Mouse (Mus musculus) thymus, adult 2 months (tissue): ENCODE data around the gene Dnajc7.

Source experiments
- CTCF ChIP-seq: fragments of 200-500 bp; IDR thresholded peaks from 2 replicates; pipeline ENCODE4 v1.5.1; 2012; ENCODE audit warnings: mild to moderate bottlenecking, control low read depth, low read length, moderate library complexity, borderline replicate concordance; ENCODE audit not compliant: control insufficient read depth, poor library complexity, insufficient read depth; ENCODE audit errors: extremely low read depth
- POLR2A ChIP-seq: fragments of 200-500 bp; IDR thresholded peaks from 2 replicates; pipeline ENCODE4 v1.6.1; 2012; ENCODE audit warnings: mild to moderate bottlenecking, low read length, control low read depth, moderate library complexity; ENCODE audit not compliant: control insufficient read depth, poor library complexity, insufficient read depth; ENCODE audit errors: extremely low read depth

DNA sequence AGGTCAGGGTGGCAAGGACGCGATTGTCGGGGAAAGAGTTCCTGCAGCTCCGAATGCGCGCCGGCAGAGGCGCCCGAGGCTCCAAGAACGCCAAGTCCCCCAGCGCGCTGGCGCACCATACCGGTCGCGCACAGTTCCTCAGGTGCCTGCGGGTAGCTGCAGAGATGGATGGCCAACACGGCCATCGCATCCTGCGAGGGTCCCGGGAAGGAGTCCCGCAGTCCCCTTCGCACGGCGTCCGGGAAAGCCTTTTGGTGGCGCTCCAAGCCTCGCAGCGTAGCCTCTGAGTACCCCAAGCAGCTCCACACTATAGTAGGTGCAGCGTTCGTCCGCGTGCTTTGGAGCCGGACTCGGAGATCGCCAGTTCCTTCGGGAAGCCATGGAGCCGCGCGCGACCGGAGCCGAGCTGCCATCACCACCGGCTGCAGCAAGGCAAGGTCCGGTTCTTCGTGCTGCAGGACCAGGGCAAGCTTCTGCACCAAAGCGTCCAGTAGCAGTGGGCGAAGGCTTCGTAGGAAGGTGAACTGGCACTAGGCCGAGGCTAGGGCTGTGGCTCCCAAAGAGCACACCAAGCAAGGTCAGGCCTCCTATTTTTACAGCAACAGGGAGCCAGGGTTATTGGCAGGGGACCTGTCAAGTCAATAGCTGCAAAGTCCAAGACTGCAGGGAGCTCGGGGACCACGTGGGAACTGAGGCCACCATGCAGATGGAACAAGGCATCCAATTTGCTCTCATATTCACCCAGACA is 20.4 kb upstream of the Dnajc7 start:
- TF ChIP-seq CTCF (peak; percentile 58; the same call in 1 of the 2 replicates), POLR2A (no peak)
